Mouse (Mus musculus): ENCODE measurements at regions not wholly inside any gene's neighbourhood (a gene's known extent, or its start where the extent isn't known, plus 50 kb on each side); places are given as distances from the start of the nearest gene placed in this dataset.

DNA sequence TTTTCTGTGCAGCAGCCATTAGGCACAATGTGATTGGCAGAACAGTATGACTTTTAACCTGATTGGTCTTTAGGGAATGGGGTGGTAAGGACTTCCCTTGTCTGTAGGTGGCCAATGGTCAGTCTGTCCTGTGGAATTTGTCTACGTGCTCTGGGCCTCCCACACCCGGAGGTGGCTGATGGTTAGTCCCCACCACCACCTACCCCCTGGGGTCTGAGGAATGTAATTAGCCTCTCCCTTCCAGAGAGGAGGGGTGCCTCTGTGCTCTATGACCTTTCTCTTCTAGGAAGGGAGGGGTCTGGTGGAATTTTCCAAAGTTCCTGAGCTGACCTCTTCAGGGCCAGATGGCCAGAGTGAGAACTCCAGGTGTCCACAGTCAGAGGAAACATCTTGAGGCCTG is 101.6 kb downstream of the Tmem17 start:
- ATAC-seq (replicated peaks; ENCODE audit: poor library complexity) = no peak

DNA sequence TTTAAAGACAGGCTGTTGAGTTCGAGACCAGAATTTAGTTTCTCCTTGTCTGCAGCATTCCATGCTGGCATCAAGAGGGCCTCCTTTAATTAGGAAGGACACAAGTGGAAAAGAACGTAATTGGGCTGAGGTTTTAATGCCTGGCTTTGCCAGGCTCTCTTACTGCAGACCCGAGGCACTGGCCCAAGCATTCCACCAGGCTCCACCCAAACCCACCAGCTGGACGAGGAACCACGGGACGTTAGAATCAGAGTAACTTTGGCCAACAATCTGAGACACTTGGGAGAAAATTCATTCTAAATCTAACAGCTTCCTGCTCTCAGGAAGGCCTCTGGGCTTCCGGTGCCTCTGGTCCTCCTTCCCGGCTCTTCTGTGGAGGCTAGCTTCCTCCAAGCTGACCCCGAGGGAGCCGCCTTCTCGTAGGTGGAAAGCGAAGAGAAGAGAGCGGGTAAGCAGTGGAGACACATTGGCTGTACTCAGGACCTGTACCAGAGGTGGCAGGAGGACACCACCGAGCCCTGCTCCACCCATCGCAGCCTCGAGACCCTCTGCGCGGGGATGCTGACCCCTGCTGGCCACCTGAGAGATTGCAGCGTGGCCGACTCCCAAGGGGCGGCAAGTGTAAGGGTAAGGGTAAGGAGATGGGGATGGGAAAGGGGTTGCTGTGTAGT is 105.5 kb downstream of the Tmem17 start:
- ATAC-seq (replicated peaks; ENCODE audit: poor library complexity) = peak; percentile 100

- no peak for ATAC-seq (replicated peaks; ENCODE audit: poor library complexity)
Observed at GRCm38 (mm10) chr11:22620912-22621705, 109.2 kb downstream of the Tmem17 start.

DNA sequence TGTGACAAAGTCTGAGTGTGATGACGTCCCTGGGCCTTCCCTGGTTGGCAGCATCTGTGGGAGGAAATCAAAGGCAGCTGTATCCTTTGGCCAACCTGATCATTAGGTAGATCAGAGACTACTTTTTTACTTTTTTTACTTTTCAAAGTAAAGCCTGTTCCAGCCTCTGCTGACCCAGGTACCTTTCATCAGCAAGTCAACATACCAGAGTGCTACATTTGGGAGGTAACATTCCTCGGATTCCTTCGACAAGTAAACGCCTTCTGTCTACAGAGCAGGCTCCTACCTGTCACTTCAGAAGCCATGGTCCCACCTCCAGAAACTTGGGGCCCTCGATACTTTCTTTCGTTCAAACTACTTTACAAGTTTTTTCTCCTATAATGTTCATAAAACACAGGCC is 110.0 kb downstream of the Tmem17 start:
- no peak for ATAC-seq (replicated peaks; ENCODE audit: poor library complexity)

GRCm38 (mm10) chr11:22622496-22622997 is 110.7 kb downstream of the Tmem17 start:
- no peak for ATAC-seq (replicated peaks; ENCODE audit: poor library complexity)

DNA sequence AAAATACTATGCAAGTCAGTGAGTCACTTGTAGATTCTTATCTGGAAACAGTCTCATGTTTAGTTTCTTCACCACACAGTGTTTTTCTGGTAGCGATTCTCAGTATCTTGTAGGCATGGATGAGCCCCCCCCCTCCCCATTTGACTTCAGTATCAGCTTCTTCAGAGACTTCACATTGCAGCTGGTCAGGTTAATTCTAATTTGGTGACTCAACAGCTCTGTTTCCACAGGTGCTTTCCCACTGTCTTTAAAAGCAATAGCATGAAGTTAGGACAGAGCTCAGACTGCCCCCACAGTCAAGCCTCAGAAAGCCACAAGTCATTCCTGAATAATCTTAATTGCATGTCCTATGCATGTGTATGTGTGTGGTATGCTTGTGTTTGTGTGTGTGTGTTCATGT is 114.5 kb downstream of the Tmem17 start:
- no peak for ATAC-seq (replicated peaks; ENCODE audit: poor library complexity)

- ATAC-seq (replicated peaks; ENCODE audit: poor library complexity) = no peak
Observed at GRCm38 (mm10) chr11:22628497-22628896, 116.6 kb downstream of the Tmem17 start.

GRCm38 (mm10) chr11:22628979-22629378 is 117.1 kb downstream of the Tmem17 start:
- ATAC-seq (replicated peaks; ENCODE audit: poor library complexity) = no peak

DNA sequence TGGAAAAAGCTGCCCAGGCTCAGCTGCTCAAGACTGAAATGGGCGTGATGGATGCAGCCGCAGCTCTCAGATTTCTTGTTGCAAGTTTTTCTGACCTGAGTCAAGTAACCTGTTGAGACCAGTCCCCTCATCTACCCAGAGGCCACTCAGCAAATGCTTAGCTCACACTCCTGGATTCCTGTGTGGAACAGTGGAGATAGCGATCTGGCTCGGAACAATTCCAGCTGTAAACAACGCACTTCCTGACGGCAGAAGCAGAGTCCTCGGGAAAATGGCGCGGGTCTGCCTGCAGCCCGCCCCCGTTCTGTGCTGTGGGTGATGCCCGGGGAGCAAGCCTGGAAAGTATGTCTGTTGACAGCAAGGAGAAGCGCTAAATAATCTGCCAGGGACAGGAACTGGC is 117.7 kb downstream of the Tmem17 start:
- ATAC-seq (replicated peaks; ENCODE audit: poor library complexity) = no peak

GRCm38 (mm10) chr11:22629991-22630390 is 118.1 kb downstream of the Tmem17 start:
- no peak for ATAC-seq (replicated peaks; ENCODE audit: poor library complexity)

DNA sequence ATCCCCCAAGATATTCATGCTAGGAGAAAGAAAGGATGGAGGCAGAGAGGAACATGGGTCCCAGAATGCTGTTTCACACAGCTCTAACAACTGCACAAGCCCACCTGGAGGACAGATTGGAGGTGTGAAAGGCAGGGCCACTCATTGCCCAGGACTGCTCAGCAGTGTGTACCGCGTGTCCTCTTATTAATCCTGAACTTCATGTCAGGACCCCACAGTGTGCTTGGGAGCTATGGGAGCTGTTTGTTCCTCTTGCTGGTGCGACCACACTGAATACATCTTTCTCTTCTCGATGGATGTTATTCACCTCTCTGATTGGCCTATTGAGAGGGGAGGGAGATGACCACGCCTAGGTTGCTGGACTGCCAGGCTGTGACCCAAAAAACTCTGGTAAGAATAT is 119.1 kb downstream of the Tmem17 start:
- ATAC-seq (replicated peaks; ENCODE audit: poor library complexity) = no peak

DNA sequence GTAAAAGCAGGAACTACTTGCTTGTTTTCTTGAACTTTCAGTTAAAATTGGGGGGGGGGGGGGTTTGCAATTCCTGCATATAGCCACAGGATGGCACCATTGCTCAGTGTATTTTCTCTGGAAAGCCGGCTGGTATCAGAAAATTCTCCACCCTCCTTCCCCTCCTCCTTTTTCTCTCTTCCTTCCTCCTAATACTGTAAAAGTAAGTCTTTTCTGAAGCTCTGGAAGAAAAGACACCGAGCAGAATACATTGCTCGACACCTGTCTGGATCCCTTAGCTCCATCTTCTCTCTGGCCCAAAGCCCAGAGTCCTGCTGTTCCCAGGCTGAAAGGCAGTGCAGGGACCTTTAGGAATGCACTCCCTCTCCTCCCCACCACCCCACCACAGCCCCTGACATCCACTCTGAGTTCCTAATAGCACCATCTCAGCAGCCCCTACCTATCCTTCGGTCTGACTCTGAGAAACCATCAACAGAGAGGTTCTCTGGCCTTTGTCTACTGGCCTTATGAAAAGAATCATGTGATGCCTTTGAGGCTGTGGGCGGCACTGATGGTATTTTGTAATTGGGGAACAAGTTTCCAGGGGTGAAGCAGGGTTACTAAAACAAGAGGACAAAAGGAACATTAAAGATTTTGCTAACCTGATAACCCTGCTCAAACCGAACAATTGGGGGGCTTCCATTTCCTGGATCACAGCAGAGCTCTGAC is 119.9 kb downstream of the Tmem17 start:
- peak; percentile 84 for ATAC-seq (replicated peaks; ENCODE audit: poor library complexity)

GRCm38 (mm10) chr11:22632314-22632700 is 120.4 kb downstream of the Tmem17 start:
- ATAC-seq (replicated peaks; ENCODE audit: poor library complexity) = 0 out of 2 replicates have a peak, but pooled peaks have one; percentile 4

GRCm38 (mm10) chr11:22632988-22633387 is 121.1 kb downstream of the Tmem17 start:
- no peak for ATAC-seq (replicated peaks; ENCODE audit: poor library complexity)

DNA sequence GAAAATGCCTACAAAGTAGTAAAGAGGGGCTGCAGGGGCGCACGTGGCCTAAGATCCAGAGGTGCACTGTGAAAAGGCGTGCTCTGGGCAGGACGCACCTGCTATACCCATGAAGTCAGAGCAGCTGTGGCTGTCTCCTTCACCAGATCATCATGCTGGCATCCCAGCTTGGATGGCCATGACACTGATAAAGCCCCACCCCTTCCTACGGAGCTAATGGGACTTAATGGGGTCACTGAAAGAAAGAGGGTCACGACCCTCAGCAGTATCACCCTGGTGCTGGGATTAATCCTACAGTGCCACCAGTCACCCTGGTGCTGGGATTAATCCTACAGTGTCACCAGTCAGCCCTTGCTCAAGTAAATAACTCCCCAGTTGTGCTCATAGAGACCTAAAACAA is 122.1 kb downstream of the Tmem17 start:
- ATAC-seq (replicated peaks; ENCODE audit: poor library complexity) = no peak

DNA sequence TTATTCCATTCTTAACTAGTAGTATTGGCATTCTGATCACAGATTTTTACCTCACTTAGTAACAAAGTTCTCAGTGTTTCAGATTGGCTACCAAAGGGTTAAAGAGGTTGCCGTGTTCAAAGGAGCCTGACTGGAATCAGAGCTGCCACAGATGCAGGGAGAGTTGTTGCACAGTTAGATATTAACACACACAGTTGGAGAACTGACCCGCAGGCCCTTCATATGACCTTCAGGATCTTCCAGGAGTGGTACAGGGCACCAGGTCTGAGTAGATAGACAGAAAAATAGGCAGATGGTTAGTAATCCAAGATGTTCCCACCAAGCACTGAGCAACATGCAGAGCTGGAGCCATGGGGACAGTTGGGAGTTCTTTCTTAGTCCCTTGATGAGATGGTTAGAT is 123.1 kb downstream of the Tmem17 start:
- no peak for ATAC-seq (replicated peaks; ENCODE audit: poor library complexity)

- no peak for ATAC-seq (replicated peaks; ENCODE audit: poor library complexity)
Observed at GRCm38 (mm10) chr11:22636321-22636720, 124.4 kb downstream of the Tmem17 start.

- no peak for ATAC-seq (replicated peaks; ENCODE audit: poor library complexity)
Observed at GRCm38 (mm10) chr11:22636761-22637557, 125.1 kb downstream of the Tmem17 start.

DNA sequence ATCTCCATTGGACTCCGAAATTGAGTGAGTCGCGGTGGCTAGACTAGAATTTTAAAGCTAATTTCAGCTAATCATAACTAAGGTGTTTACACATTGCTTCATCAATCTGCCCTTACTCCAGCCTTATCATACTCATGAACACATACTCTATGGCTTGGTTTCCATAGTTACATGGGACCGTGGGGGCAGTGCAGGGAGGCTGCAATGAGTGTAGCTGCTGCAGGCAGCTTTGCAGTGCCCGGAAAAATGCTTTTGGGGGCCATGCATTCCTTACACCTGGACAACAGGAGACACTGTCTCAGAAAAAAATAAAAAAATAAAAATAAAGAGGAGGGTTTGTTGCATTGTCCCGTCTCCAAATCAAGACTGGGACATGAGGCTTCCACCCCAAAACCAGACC is 126.3 kb downstream of the Tmem17 start:
- ATAC-seq (replicated peaks; ENCODE audit: poor library complexity) = no peak

DNA sequence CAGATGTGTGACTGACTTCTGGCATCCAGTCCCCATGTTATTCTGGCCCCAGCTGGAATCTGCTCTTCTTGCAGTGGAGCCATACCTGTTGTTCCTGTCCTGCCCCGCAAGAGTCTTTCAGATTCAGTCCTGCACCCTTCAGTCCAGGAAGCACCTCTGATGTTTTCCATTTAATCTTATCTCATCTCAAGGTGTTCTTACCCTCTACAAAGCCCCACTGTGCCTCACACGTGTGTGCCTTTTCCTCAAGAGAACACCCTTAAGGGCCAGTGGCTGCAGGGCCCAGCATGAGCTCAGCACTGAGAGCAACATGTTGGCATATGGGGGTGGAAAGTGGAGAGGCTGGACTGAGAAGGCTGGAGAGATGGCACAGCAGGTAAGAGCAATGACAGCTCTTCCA is 126.8 kb downstream of the Tmem17 start:
- no peak for ATAC-seq (replicated peaks; ENCODE audit: poor library complexity)

Data from megakaryocyte progenitor cell, adult 5-6 weeks (primary cell).